ENCODE assay signal across 8 mouse cellular contexts in the genomic region with DNA sequence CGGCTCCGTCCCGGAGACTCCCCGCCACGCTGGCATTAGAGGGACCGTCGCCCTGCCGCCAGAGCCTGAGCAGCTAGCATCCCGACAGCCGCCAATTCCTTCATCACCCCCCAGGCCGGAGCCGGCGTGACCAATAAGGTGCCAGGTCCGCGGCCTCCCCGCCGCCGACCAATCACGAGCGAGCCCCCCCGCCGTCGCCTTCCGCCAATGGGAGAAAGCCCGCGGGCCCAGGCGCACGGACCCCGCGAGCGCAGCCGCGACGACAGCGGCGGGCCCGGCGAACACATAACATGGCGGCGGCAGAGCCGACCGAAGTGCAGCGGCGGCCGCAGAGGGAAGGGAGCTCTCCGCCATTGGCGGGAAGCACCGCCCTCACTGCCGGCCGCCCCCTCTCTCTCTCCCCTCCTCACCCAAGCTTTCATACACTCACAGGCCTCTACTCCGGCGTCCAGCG. TPM values are rescaled to one million over a fixed set of nuclear protein-coding genes. Genes with fewer than 3 reads are reported as not detected.
DNase-seq lines count a peak whose midpoint lies in the region; ATAC-seq and TF ChIP-seq lines count a peak whose summit lies in the region.

No protein-coding gene starts in this region.

- no peaks in the 10 kb centered on the region for H3K27me3 ChIP-seq in E14TG2a.4 (ENCODE audit: insufficient read depth, low read length)
- no peaks in the 10 kb centered on the region for H3K27me3 ChIP-seq in forebrain, embryonic 12.5 days
- H3K27me3 ChIP-seq in heart, postnatal 0 days (ENCODE audit: control insufficient read depth, insufficient read depth, low read length) = no peaks in the 10 kb centered on the region
- no peaks in the 10 kb centered on the region for H3K27me3 ChIP-seq in liver, embryonic 16.5 days (ENCODE audit: control insufficient read depth, insufficient read depth, low read depth, low read length)
- no peaks in the 10 kb centered on the region for H3K27me3 ChIP-seq in neural tube, embryonic 12.5 days (replicated peaks)
- no peaks in the 10 kb centered on the region for H3K27me3 ChIP-seq in stomach, postnatal 0 days (ENCODE audit: control insufficient read depth, insufficient read depth, low read length)

- peak overlapping the region; percentile 93 for H3K4me3 ChIP-seq in E14TG2a.4 (replicated peaks; ENCODE audit: low read length)
- H3K4me3 ChIP-seq in forebrain, embryonic 12.5 days (replicated peaks) = peak overlapping the region; percentile 80
- H3K4me3 ChIP-seq in heart, postnatal 0 days (ENCODE audit: low read depth, low read length) = peak overlapping the region; percentile 68
- peak overlapping the region; percentile 90 for H3K4me3 ChIP-seq in liver, embryonic 16.5 days (ENCODE audit: low read depth, low read length)
- H3K4me3 ChIP-seq in neural tube, embryonic 12.5 days = peak overlapping the region; percentile 81
- peak overlapping the region; percentile 81 for H3K4me3 ChIP-seq in stomach, postnatal 0 days (ENCODE audit: low read depth, low read length)

- peak; percentile 97 for ATAC-seq in forebrain, embryonic 12.5 days (ENCODE audit: low FRiP score)
- peak; percentile 93 for ATAC-seq in heart, postnatal 0 days (ENCODE audit: insufficient read depth, low read depth)
- ATAC-seq in liver, embryonic 16.5 days (ENCODE audit: low read depth) = peak; percentile 94
- ATAC-seq in neural tube, embryonic 12.5 days (ENCODE audit: low FRiP score, low read depth) = peak; percentile 96
- peak; percentile 95 for ATAC-seq in stomach, postnatal 0 days (ENCODE audit: low FRiP score, low TSS enrichment)

- under 1% methylated on average over 37 of the region's 53 CpGs for WGBS in forebrain, embryonic 12.5 days
- WGBS in heart, postnatal 0 days = 0% methylated on average over 46 of the region's 53 CpGs
- WGBS in liver, embryonic 16.5 days (ENCODE audit: insufficient replicate concordance) = under 1% methylated on average over 51 of the region's 53 CpGs
- WGBS in neural tube, embryonic 12.5 days = under 1% methylated on average over 51 of the region's 53 CpGs
- WGBS in stomach, postnatal 0 days = under 1% methylated on average over 41 of the region's 53 CpGs

- H3K4me1 ChIP-seq in E14TG2a.4 (replicated peaks; ENCODE audit: low read depth, low read length) = peaks cover 54% of the 10 kb centered on the region
- peaks cover 22% of the 10 kb centered on the region for H3K4me1 ChIP-seq in forebrain, embryonic 12.5 days
- H3K4me1 ChIP-seq in heart, postnatal 0 days (ENCODE audit: control insufficient read depth, insufficient read depth) = peaks cover 22% of the 10 kb centered on the region
- H3K4me1 ChIP-seq in liver, embryonic 16.5 days (ENCODE audit: control insufficient read depth, low read depth, low read length) = peaks cover 21% of the 10 kb centered on the region
- H3K4me1 ChIP-seq in neural tube, embryonic 12.5 days = peaks cover 18% of the 10 kb centered on the region
- no peaks in the 10 kb centered on the region for H3K4me1 ChIP-seq in stomach, postnatal 0 days (replicated peaks; ENCODE audit: control insufficient read depth, insufficient read depth)

- peaks cover 18% of the 10 kb centered on the region; the same call in 1 of the 2 replicates for H3K36me3 ChIP-seq in E14TG2a.4 (ENCODE audit: insufficient read depth, low read length)
- H3K36me3 ChIP-seq in forebrain, embryonic 12.5 days (replicated peaks) = no peaks in the 10 kb centered on the region
- H3K36me3 ChIP-seq in heart, postnatal 0 days (replicated peaks; ENCODE audit: control insufficient read depth, insufficient read depth, low read length) = no peaks in the 10 kb centered on the region
- no peaks in the 10 kb centered on the region for H3K36me3 ChIP-seq in liver, embryonic 16.5 days (ENCODE audit: control insufficient read depth, insufficient read depth)
- H3K36me3 ChIP-seq in neural tube, embryonic 12.5 days = no peaks in the 10 kb centered on the region; the same call in 1 of the 2 replicates
- H3K36me3 ChIP-seq in stomach, postnatal 0 days (ENCODE audit: control insufficient read depth, insufficient read depth, low read length) = no peaks in the 10 kb centered on the region

- no peaks in the 10 kb centered on the region for H3K9me3 ChIP-seq in E14TG2a.4 (ENCODE audit: low read length)
- no peaks in the 10 kb centered on the region for H3K9me3 ChIP-seq in forebrain, embryonic 12.5 days
- H3K9me3 ChIP-seq in heart, postnatal 0 days (replicated peaks; ENCODE audit: control insufficient read depth, low read length) = no peaks in the 10 kb centered on the region
- no peaks in the 10 kb centered on the region for H3K9me3 ChIP-seq in liver, embryonic 16.5 days (replicated peaks; ENCODE audit: control insufficient read depth, low read length)
- H3K9me3 ChIP-seq in neural tube, embryonic 12.5 days = no peaks in the 10 kb centered on the region
- H3K9me3 ChIP-seq in stomach, postnatal 0 days (ENCODE audit: control insufficient read depth, low read length) = no peaks in the 10 kb centered on the region

- TF ChIP-seq CTCF in E14TG2a.4 (conservative IDR thresholded peaks at IDR 0.05; ENCODE audit: low read length) = no peak
- no peak for TF ChIP-seq CTCF in heart, postnatal 0 days (IDR thresholded peaks at IDR 0.05; ENCODE audit: low read depth)
- no peak for TF ChIP-seq CTCF in stomach, postnatal 0 days (IDR thresholded peaks at IDR 0.05; ENCODE audit: low read depth)

- H3K9ac ChIP-seq in forebrain, embryonic 12.5 days = peak overlapping the region; percentile 98
- H3K9ac ChIP-seq in heart, postnatal 0 days (replicated peaks; ENCODE audit: low read depth, low read length) = peak overlapping the region; percentile 96
- H3K9ac ChIP-seq in liver, embryonic 16.5 days (ENCODE audit: low read depth, low read length) = peak overlapping the region; percentile 95
- H3K9ac ChIP-seq in neural tube, embryonic 12.5 days = peak overlapping the region; percentile 99
- H3K9ac ChIP-seq in stomach, postnatal 0 days (ENCODE audit: low read length) = peak overlapping the region; percentile 100

- TF ChIP-seq EP300 in heart, postnatal 0 days (IDR thresholded peaks at IDR 0.05; ENCODE audit: low read depth) = peak; percentile 93
- no peak for TF ChIP-seq EP300 in stomach, postnatal 0 days (optimal IDR thresholded peaks at IDR 0.05)

- DNase-seq in c-Kit-positive CD71-positive TER-119-positive erythroid progenitor cells, embryonic 14.5 days (ENCODE audit: low spot score) = peak; percentile 91
- peak; percentile 92 for DNase-seq in heart, postnatal 0 days (ENCODE audit: low spot score)
- DNase-seq in kidney, postnatal 4 days = peak; percentile 97 to 98
- DNase-seq in stomach, postnatal 0 days (ENCODE audit: low spot score) = peak; percentile 96

- peak overlapping the region; percentile 100 for H3K27ac ChIP-seq in forebrain, embryonic 12.5 days
- peak overlapping the region; percentile 99 for H3K27ac ChIP-seq in heart, postnatal 0 days (ENCODE audit: low read depth)
- peak overlapping the region; percentile 97 for H3K27ac ChIP-seq in liver, embryonic 16.5 days (ENCODE audit: low read length)
- H3K27ac ChIP-seq in neural tube, embryonic 12.5 days = peak overlapping the region; percentile 99
- H3K27ac ChIP-seq in stomach, postnatal 0 days (replicated peaks) = peak overlapping the region; percentile 100

- H3K4me2 ChIP-seq in forebrain, embryonic 12.5 days = peak overlapping the region; percentile 77
- H3K4me2 ChIP-seq in heart, postnatal 0 days (ENCODE audit: low read depth, low read length) = peak overlapping the region; percentile 72
- H3K4me2 ChIP-seq in liver, embryonic 16.5 days (ENCODE audit: low read depth, low read length) = peak overlapping the region; percentile 85
- peak overlapping the region; percentile 68 for H3K4me2 ChIP-seq in neural tube, embryonic 12.5 days (replicated peaks)
- H3K4me2 ChIP-seq in stomach, postnatal 0 days (replicated peaks; ENCODE audit: low read depth) = peak overlapping the region; percentile 77

RNA-seq across cellular contexts. Expression of a gene that starts 6.2 kb away (rescaled TPM):
- polyA plus RNA-seq in forebrain, embryonic 12.5 days (2016; fragmentation: Nextera tagmentation; extraction: Ambion mirVana) = 110 and 117 TPM in 2 replicates
- 165 and 174 TPM in 2 replicates for total RNA-seq in heart, postnatal 0 days (2014; rRNA removed; ENCODE audit: low replicate concordance)
- 84.4 and 91.1 TPM in 2 replicates for polyA plus RNA-seq in heart, postnatal 0 days (2015; fragmentation: Nextera tagmentation; extraction: Ambion mirVana)
- polyA plus RNA-seq in liver, embryonic 16.5 days (2015; fragmentation: Nextera tagmentation; extraction: Ambion mirVana) = 44.6 and 47.4 TPM in 2 replicates
- 103 and 104 TPM in 2 replicates for polyA plus RNA-seq in neural tube, embryonic 12.5 days (2016; fragmentation: Nextera tagmentation; extraction: Ambion mirVana)
- 44.8 and 47.6 TPM in 2 replicates for polyA plus RNA-seq in stomach, postnatal 0 days (2015; fragmentation: Nextera tagmentation; extraction: Ambion mirVana)

RNA-seq across cellular contexts. Expression of a gene that starts 29.5 kb away (rescaled TPM):
- 6.2 and 7.3 TPM in 2 replicates for polyA plus RNA-seq in forebrain, embryonic 12.5 days (2016; fragmentation: Nextera tagmentation; extraction: Ambion mirVana)
- total RNA-seq in heart, postnatal 0 days (2014; rRNA removed; ENCODE audit: low replicate concordance) = 0.04 TPM in 2 replicates
- polyA plus RNA-seq in heart, postnatal 0 days (2015; fragmentation: Nextera tagmentation; extraction: Ambion mirVana) = 0.05 and 0.10 TPM in 2 replicates
- polyA plus RNA-seq in liver, embryonic 16.5 days (2015; fragmentation: Nextera tagmentation; extraction: Ambion mirVana) = 0.21 and 0.25 TPM in 2 replicates
- 10.0 and 12.9 TPM in 2 replicates for polyA plus RNA-seq in neural tube, embryonic 12.5 days (2016; fragmentation: Nextera tagmentation; extraction: Ambion mirVana)
- polyA plus RNA-seq in stomach, postnatal 0 days (2015; fragmentation: Nextera tagmentation; extraction: Ambion mirVana) = 0.70 and 0.92 TPM in 2 replicates

Comparison
In these comparisons a context has a peak if more than half of its experiments do, and no peak if none do; other contexts are left out.
1. Peak in every context shown above with its lines: DNase-seq, ATAC-seq, H3K4me3 ChIP-seq and H3K27ac ChIP-seq.